Mouse (Mus musculus): ENCODE data around the gene Rbm28.

Gene Rbm28

DNA sequence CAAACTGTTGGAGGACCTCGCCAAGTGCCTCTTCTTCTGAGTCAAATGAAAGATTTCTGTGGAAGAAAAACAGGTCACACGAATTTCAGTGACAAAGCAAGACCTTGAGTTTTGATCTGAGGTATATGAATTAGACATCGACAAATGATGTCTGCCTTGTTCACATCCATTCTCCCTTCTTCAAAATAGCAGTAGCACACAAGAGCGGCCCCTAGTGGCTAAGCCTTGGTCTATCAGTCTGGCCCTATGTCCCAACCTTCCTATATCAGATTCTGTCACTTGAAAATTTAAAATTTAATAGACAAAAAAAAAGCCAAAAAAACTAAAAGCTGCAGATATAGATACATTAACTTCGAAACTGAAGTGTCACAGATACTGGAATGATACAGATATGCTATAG, 21.2 kb downstream of the Rbm28 start:
- peak in 1 of 2 experiments; percentile 65 for DNase-seq

DNA sequence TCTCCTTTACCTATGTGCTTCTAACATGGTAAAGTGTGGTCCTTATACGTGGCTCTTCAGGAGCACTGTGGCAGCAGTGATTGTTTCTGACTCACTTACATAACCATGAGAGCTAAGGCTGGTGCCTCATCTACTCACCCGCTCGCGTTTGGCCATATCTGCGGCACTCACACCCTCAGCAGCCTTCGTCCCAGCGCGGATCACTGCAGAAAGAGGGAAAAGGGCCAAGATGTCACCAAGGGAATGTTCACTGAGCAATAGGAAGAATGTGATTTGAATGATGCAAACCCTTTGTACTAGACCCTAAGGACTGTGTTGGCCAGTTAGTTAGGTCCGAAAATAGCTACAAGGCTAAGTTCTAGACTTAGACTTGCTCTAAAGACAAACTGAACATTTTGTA, 27.4 kb downstream of the Rbm28 start:
- no peak for DNase-seq

DNA sequence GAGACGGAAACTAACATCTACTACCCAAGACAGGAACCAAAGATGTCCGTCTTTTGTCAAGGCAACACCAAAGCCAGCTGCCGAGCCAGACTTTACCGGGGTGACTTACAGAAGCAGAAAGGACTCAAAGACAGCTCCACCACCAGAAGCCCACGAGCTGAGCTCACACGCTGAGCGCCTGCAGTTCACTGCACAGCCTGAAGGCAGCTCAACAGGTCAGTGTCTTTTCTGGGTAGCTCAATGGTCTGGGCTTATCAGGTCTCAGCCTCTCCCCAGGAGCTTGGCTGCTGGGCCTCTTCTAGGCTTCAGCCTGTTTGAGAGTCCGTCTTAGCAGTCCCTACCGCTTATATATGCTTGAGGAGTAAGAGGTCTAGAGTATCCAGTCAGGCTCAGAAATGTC, 31.7 kb downstream of the Rbm28 start:
- DNase-seq, result no peak

DNA sequence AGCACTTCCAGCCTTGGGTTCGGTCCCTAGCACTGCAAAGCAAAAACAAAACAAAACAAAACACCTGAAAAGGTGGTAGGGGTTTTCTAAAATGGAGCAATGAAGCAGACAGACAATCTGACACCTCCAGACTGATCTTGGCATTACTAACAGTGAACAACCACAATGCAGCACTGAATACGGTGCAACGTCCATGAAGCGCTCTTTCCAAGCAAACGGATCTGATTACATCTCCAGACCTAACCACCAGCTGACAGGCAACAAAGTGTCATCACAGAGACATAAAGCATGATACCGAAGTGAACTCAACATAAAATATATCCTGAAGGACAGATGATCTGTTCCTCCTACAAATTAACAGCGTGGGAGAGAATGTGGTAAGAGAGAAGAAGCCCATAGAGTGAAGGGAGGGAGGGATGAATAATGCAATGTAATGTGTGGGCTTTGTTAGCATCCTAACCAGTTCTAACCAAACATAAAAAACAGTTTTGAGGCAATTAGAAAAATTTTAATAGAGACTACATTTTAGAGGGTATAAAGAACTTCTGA, 37.9 kb downstream of the Rbm28 start:
- no peak for DNase-seq

DNA sequence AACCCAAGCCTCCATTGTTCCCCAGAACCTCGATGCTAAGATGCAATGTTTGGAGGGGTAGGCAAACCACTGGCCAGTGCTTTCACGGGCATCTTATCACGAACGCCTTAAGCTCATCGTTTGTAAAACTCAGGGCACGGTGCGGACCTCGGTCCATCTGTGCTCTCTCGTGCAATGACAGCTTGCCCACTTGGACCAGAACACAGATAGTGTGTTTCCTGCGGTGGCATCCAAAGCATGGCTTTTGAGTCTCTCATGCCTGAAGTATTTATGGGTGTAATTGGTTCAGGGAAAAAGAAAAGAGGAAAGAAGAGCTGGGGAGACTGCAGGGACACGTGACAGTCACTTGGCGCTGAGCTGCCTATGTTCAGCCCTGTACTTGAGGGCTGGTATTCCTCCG, 44.8 kb downstream of the Rbm28 start:
- no peak for DNase-seq

DNA sequence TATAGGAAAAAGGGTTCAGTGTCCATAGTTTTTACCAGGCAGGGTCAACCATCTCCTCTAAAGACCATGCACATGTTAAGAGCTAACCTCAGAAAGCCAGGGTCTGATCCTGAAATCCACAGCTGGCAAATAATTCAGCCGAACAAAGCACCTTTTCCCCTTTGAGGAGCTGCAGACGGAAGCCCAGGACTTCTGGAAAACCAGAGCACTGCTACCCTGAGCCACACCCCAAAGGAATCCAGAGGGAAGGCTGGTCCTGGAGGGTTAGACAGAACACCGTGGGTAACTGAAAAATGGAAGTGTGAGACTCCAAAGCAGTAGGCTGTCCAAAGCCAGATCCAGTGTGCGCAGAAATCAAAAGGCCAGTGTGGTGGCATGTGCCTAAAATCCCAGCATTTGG, 45.8 kb downstream of the Rbm28 start:
- DNase-seq, result no peak

DNA sequence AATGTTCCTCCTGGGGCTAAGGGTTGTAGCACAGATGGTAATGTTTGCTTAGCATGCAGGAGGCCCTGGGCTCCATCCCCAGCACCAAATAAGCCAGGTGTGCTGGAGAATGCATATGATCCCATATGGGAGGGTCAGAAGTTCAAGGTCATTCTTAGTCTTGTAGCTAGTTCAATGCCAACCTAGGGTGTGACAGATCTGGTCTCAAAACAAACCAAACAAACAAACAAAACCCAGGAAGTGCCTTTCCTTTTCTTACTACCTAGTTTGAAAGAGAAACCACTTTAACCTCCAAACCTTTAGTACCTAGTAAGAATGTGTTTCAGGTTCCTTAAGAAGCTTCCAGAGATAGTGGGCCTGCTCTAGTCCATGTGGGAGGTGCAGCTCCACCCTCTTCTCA, 46.6 kb downstream of the Rbm28 start:
- no peak for DNase-seq

DNA sequence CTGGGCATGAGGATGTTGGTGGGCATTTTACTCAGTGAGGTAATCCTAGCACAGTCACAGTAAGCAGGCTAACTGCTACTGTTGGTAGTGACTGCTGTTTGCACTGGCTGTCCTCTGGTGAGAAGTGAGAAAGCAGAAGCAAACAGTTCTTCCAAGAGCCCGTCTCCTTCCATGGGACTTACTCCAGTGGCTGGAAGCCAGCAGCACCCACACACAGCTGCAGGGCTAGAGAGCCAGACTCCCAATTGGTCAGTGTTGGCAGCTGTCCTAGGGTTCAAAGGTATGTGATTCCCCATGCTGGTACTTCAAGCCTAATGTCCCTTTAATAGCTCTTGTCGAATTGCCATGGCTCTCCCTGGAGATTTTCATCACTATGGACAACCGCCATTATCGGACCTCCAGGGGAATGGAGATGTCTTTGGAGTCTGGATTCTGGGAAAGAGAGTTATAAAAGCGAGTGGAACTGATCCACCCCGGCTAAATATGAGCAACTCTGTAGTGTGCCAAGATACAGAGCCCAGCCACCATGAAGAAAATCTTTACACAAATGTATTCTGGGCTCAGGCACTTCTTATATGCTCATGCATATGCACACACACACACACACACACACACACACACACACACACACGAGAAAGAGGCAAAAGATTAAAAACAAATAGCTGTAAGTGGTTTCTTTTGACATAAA, 47.2 kb downstream of the Rbm28 start:
- peak; percentile 84 to 88 for DNase-seq

DNA sequence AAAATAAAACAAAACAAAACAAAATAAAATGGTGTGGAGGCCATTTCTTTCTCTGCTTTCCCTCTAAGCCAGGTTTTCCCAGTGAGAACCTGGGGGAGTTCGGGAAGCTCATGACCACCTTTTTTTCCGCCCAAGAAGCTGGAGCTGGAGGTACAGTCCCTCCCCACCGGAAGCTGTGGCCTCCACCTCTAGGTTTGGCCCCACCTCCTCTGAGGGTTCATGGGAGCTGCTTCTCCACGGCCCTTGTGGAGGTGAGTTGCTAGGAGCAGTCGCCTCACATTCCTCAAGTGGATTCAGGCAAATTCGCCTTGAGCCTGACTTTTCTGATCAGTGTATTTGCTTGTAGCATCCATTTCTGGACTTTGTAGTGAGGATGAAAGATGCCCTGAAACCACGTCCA, 49.0 kb downstream of the Rbm28 start:
- DNase-seq, result no peak

DNA sequence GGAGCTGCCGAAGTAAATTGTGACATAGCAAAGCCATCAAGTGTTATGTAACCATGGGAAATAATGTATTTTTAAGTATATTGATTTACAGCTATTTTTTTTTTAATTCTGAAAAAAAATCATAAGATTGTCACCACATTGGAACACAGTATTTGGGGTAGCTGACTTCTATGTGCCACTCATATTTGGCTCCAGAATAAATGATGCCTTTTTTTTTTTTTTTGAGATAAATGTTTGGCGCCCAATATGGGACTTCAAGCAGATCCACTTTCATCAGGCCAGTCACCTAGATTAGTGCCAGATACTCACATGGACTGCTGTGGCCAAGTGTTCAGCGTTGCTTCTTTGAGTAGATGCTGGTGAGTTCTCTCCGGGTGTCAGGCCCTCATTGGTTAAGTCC, 53.3 kb downstream of the Rbm28 start:
- DNase-seq, result no peak

DNA sequence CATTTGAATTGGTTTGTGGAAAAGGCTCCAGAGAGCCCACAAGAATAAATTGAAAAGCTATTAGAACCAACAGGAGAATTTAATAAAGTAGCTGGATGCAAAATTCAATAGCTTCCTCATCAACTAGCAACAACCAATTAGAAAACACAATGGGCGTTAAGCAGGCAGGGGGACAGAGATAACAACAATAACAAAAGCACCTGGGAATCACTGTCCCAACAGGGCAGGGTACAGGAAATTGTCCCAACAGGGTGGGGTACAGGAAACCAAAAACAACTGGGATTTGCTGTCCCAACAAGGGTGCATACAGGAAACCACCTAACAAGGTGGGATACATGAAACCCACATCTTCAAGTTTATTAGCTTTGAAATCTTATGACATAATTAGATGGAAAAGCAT, 56.4 kb downstream of the Rbm28 start:
- DNase-seq, result no peak

DNA sequence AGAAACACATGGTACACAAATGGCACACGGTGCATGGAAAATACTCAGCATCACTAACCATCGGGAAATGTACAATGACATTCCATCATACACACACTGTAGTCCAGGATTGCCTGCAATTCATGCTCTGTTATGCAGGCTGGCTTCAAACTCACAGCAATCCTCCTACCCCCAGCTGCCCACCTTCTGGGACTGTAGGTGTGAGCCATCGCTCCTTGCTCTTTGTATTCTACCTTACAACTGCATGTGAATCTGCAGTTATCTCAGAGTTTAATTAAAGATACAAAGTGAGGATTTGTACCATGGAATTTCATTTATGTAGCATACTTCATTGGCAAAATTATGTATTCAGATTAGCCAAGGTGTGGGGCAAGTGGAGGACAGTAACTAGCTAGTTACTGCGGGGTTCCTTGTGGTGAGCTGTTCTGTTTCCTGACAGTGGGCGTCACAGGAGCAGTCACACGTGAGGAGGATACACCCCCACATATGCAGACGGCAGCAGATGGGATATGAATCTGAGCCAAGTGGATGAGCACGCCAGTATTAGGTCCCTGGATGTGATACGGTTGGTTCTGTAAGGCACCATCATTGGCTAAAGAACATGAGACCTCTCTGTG, 63.5 kb downstream of the Rbm28 start:
- no peak for DNase-seq

DNA sequence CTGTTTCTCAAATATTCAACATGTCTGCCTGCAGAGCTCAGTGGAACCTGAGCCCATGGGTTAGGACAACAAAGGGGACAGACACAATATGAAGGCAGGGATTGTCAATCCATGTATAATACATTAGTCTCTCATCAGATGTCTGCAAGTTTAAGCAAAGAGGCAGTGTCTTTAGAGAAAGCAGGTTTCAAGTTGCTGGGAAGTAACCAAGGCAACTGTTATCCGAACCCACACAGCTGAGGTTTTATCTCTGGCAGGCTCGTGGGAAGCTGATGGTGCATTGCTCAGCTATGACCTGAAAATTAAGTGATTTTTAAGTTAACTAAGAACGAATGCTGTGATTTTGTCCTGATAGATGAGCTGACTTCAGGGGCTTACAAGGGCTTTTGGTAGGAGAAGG, 64.4 kb downstream of the Rbm28 start:
- no peak for DNase-seq

DNA sequence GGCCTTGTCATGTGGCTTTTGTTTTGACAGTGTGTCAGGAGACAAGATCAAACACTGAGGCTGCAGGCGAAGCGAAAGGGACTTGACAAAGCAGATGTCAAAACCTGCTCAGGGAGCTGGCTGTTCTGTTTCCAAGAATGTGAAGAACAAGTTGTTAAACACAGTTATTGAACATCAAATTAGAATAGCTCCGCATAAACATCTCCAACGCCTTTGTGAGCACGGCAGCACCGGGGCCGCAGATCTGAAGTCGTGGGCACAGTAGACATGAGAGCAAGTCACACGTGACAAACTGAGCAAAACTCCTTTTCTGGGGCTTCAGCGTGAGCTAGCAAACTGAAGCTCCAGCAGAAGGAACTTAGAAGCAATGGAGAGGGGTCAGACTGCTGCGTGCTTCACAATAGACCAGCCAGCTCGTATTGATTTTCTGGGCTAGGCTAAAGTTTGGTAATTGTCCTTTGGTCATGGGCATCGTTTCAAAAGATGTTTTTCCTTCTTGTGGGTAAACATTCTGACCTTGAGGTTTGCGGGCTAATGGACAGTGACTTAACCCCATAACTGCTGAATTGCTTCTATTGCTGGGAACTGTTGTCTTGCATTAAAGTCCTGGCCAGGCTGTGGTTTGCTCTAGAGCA, 65.2 kb downstream of the Rbm28 start:
- no peak for DNase-seq

DNA sequence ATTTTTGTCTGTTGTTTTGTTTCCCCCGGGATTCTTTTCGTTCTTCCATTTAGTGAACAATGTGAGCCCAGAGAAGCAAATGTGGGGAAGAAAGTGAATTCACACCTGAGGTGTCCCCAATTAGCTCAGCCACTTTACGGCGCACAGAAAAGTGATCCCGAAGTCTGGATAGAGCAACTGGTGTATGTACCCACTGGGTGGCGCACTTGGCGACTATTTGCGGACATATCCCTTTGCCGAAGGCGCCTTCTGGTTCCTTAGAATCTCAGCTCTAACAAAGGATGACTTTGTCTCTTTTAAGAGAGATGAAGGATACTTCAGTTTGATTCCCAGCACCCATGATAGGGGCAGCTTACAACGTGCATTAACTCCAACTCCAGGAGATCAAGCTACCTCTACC, 71.9 kb downstream of the Rbm28 start:
- DNase-seq, result peak in 1 of 2 experiments; percentile 9

DNA sequence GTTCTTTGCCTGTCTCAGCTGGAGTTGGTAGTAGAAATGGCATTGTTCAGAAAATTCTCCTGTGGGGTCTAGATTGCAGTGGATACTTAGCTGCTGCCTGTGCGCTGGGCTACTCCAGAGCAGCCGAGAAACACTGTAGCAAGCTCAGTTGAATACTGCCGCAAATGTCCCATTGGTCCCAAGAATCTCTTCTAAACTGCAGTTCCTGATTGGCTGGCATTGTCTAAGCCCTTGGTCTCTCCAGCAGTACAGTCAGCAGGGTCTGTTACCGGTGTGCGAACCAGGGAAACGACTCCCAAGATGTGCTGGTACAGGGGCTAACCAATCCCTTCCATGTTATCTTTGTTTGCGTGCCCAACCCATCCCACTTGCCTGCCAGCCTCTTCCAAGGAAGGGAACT, 72.6 kb downstream of the Rbm28 start:
- DNase-seq, result no peak

DNA sequence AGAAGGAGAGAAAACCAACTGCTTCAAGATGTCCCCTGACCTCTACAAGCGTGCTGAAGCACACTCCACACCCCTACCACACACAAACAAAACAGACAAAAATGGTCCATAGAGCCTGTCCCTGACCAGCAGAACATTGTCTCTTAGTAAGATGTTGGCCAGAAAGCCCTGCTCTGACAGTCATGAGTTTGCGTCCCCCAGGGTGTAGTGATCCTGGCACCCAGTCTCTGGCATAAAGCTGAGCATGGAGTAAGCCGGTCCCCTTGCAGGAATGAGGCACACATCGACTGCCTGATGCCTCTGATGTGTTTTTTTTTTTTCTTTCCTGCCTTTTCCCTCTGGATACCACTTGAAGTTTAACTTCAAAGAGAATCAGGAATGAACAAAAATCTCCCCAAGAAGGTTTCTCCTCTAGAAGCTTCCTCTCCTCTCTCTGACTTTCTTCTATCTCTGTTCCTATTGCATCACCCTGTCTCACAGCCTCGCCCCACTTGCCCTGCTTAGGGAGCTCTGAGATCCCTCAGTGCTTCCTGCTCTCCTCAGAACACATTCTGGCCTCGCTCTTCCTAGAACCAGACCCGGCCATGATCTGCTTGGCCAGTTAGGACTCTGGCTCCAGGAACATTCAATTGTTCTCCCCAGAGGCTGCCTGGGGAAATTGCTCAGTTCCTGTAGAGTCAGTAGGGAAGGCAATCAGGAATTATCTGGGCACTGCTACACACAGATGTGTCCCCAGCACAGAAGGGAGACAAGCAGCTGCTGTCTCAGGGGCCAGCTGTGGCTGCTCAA, 76.7 kb downstream of the Rbm28 start:
- DNase-seq, result peak; percentile 8 to 53

DNA sequence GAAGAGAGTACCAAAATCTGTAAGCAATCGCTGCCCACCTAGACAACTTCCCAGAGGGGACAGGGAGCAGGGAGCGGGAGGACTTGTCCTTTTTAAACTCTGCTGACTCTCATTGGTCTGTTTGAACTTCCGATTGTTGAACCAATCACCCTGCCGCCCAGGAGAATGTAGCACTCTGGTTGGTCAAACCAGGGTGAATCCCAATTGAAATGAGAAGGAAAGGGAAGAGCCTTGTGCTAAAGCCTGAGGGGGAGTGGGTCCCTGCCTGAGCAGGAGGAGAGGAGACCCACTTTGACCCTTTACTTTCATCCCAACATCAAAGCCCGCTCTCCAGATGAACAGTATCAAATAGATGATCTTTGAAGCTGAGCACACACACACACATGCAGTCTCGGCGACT, 80.4 kb downstream of the Rbm28 start:
- no peak for DNase-seq

DNA sequence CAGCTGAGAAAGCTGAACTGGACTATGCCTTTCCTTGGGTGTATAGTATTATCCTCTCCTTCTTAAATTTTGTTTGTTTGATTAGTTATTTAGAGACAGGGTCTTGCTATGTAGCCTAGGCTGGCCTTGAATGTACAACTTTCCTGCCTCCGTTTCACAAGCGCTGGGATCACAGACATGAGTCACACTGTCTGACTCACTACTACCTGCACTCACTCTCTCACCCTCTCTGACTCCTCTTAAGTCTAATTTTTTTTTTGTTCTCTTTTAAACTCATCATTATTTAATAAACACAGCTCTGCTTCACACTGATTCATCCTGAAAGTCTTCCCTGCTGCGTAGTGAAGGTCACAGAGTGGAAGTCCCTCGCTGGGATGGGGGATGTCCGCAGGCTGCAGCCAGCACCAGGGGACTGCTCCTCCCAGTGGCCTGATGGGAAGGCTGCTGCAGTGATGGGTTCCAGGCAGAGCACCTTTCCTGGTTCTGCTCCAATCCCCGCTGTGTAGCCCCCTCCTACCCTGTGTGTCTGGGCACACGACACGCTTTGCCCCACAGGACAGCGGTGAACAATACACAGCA, 81.9 kb downstream of the Rbm28 start:
- DNase-seq, result no peak

DNA sequence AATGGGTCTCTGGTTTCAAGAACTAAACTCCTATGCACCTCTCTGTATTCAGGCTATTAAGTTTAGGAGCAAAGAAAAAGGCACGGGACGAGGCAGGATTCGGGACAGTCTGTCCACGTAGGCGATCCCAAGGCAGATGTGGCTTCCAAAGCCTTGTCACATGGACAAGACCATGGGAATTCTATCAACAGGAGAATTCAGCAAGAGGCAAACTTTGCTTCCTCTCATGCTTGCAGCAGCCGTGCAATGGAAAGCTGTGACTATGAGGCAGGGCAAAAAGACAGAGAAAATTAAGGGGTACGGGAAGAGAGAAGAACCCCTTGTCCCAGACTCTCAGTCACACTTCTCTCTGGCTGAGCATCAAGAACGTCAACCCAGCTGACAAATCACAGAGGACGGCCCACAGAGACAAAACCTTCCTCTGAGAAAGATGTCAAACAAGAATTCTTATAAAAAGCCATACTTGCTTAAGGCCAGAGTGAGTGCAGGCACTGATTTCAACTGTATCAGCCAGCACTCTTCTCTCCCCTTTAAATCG, 82.9 kb downstream of the Rbm28 start:
- DNase-seq, result no peak

DNA sequence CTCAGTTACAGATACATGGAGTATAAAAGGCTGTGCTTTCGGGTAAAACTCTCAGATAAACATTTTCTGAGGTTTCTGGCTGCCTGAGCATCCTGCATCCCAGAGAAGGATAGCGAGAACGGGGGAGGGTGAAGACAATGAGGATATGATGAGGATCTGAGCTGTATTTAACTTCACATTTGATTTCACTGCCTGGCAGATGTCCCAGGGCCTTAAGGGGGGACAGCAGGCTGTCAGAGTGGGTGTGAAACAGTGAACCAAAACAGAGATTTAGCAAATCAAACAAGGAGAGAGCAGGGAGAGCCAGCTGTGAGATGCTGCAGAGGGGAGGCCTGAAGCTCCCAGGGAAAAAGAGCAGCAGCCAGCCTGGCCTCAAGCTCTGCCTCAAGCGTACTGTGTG, 85.5 kb downstream of the Rbm28 start:
- DNase-seq, result no peak

DNA sequence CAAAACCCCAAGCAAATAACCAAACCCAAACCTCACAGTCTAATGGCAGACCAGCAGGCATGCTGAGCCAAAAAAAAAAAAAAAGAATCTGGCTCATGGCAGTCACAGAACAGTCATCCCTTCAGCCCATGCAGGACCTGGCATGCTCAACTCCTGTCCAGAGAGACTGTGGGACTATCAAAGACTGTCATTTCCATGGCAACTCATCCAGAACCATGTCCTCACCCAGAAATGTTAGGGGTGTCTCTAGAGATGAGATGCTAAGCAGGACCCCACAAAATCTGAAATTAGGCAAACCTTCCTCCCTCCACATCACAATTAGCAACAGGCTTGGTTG, 90.7 kb downstream of the Rbm28 start:
- DNase-seq, result no peak

All from kidney, postnatal 25 days (tissue).